15 mouse cellular contexts compared by ENCODE assay signal in the genomic region with DNA sequence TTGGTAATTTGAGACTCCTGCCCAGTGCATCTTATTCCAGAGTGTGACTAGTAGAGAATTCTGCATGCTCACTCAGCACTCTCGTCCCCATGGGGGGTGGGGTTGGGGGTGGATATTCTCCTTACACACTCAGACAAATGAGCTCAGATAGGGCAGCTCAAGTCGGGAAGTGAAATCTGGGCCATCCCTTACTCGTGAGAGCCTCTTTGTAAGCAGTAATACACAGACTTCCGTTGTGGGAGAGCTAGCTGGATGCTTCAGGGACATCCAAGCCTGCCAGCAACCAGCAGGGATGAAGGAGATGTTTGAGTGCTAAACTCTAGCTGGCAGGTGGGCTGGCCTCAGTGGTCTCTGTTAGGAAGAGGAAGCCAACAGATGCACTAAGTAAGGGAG.
DNase-seq lines count a peak whose midpoint lies in the region; ATAC-seq and TF ChIP-seq lines count a peak whose summit lies in the region.
"Had no signal": no experiment of that assay in that cellular context is flagged by ENCODE, and none has a peak within 500 bp of the region (broad histone marks: within the 10 kb centered on the region; RNA-seq: fewer than 3 reads in every experiment).

No protein-coding gene starts in this region.

- H3K27ac ChIP-seq in hindbrain, embryonic 16.5 days (ENCODE audit: low read depth, low read length): peak overlapping the region; percentile 60
- H3K27ac ChIP-seq in midbrain, postnatal 0 days (ENCODE audit: low read depth, low read length): peak overlapping the region; percentile 62
- H3K27ac ChIP-seq: limb, embryonic 10.5 days; lung, embryonic 15.5 days had no signal

- DNase-seq in layer of hippocampus, adult 11-12 months (ENCODE audit: low spot score): peak; percentile 41
- no peak for DNase-seq in layer of hippocampus, adult 9-10 months (ENCODE audit: low spot score)
- DNase-seq in cerebellum, adult 9-10 months: peak; percentile 29
- DNase-seq in midbrain, postnatal 0 days (ENCODE audit: low spot score): peak; percentile 66
- DNase-seq in adrenal gland, postnatal 25 days: no peak
- DNase-seq in heart, adult 18-20 months: no peak
- DNase-seq in lung, postnatal 4 days: no peak
- DNase-seq: adrenal gland, postnatal 14 days; gastrocnemius, postnatal 14 days; kidney, adult 8-10 months; thymus, postnatal 36 days had no signal

- H3K27me3 ChIP-seq in hindbrain, embryonic 16.5 days (replicated peaks; ENCODE audit: control insufficient read depth, insufficient read depth, low read length): no peaks in the 10 kb centered on the region
- H3K27me3 ChIP-seq in midbrain, postnatal 0 days (ENCODE audit: insufficient read depth, low read length): no peaks in the 10 kb centered on the region
- H3K27me3 ChIP-seq: CH12.LX; lung, embryonic 15.5 days had no signal

- WGBS in hindbrain, embryonic 16.5 days: 17% methylated on average over 4 of the region's 4 CpGs
- WGBS in midbrain, postnatal 0 days: 12% methylated on average over 4 of the region's 4 CpGs

- no peak for TF ChIP-seq CTCF in midbrain, postnatal 0 days (IDR thresholded peaks at IDR 0.05)

- ATAC-seq in hindbrain, embryonic 16.5 days: peak; percentile 58
- ATAC-seq in midbrain, postnatal 0 days (ENCODE audit: low FRiP score): peak; percentile 29; the same call in 1 of the 2 replicates

- H3K9ac ChIP-seq in hindbrain, embryonic 16.5 days (ENCODE audit: low read depth, low read length): no peak overlapping the region
- no peak overlapping the region for H3K9ac ChIP-seq in midbrain, postnatal 0 days (replicated peaks; ENCODE audit: low read length, poor library complexity, severe bottlenecking)
- H3K9ac ChIP-seq: lung, embryonic 15.5 days had no signal

- no peak overlapping the region for H3K4me3 ChIP-seq in hindbrain, embryonic 16.5 days (ENCODE audit: low read length)
- no peak overlapping the region for H3K4me3 ChIP-seq in midbrain, postnatal 0 days (ENCODE audit: low read depth, low read length)
- H3K4me3 ChIP-seq: limb, embryonic 10.5 days; lung, embryonic 15.5 days had no signal

- no peaks in the 10 kb centered on the region for H3K9me3 ChIP-seq in hindbrain, embryonic 16.5 days (ENCODE audit: control insufficient read depth, low read length)
- no peaks in the 10 kb centered on the region for H3K9me3 ChIP-seq in midbrain, postnatal 0 days (ENCODE audit: low read length)
- H3K9me3 ChIP-seq: limb, embryonic 10.5 days; lung, embryonic 15.5 days had no signal

- no peaks in the 10 kb centered on the region for H3K36me3 ChIP-seq in hindbrain, embryonic 16.5 days (ENCODE audit: control insufficient read depth, insufficient read depth, low read length)
- H3K36me3 ChIP-seq in midbrain, postnatal 0 days (ENCODE audit: insufficient read depth, low read length): no peaks in the 10 kb centered on the region
- H3K36me3 ChIP-seq: limb, embryonic 10.5 days; lung, embryonic 15.5 days had no signal

- H3K4me2 ChIP-seq in hindbrain, embryonic 16.5 days (ENCODE audit: low read length): no peak overlapping the region
- no peak overlapping the region for H3K4me2 ChIP-seq in midbrain, postnatal 0 days (ENCODE audit: low read depth, low read length, poor library complexity, severe bottlenecking)
- H3K4me2 ChIP-seq: lung, embryonic 15.5 days had no signal

- peaks cover 29% of the 10 kb centered on the region for H3K4me1 ChIP-seq in hindbrain, embryonic 16.5 days (ENCODE audit: control insufficient read depth, insufficient read depth, low read depth, low read length)
- peaks cover 27% of the 10 kb centered on the region for H3K4me1 ChIP-seq in midbrain, postnatal 0 days (ENCODE audit: insufficient read depth, low read length)
- H3K4me1 ChIP-seq: lung, embryonic 15.5 days had no signal

Comparison
In these comparisons a context has a peak if more than half of its experiments do, and no peak if none do; other contexts are left out.
1. DNase-seq: peak in layer of hippocampus, adult 11-12 months (single experiment), cerebellum, adult 9-10 months (single experiment) and midbrain, postnatal 0 days (single experiment); none in layer of hippocampus, adult 9-10 months (single experiment), adrenal gland, postnatal 25 days (single experiment), heart, adult 18-20 months (0 of 2) and lung, postnatal 4 days (0 of 2).